7 mouse cellular contexts compared by ENCODE assay signal in genomic region chr9:92549811-92550490, GRCm38 (mm10). TPM values are rescaled to one million over a fixed set of nuclear protein-coding genes. Genes with fewer than 3 reads are reported as not detected.
DNase-seq lines count a peak whose midpoint lies in the region; ATAC-seq and TF ChIP-seq lines count a peak whose summit lies in the region.

No protein-coding gene starts in this region.

- ATAC-seq in midbrain, embryonic 11.5 days (ENCODE audit: low FRiP score) = no peak
- ATAC-seq in midbrain, embryonic 14.5 days (ENCODE audit: low FRiP score, low TSS enrichment) = no peak
- ATAC-seq in lung, postnatal 0 days = peak; percentile 61
- ATAC-seq in granulocyte monocyte progenitor cell, adult 5-6 weeks (replicated peaks; ENCODE audit: poor library complexity, severe bottlenecking) = no peak

- no peak overlapping the region for H3K4me3 ChIP-seq in midbrain, embryonic 11.5 days (ENCODE audit: low read depth, low read length)
- H3K4me3 ChIP-seq in midbrain, embryonic 14.5 days (replicated peaks; ENCODE audit: low read depth, low read length) = no peak overlapping the region
- no peak overlapping the region for H3K4me3 ChIP-seq in gastrocnemius, adult 2 months
- no peak overlapping the region for H3K4me3 ChIP-seq in lung, postnatal 0 days (ENCODE audit: low read depth, low read length)

- H3K27ac ChIP-seq in midbrain, embryonic 11.5 days (ENCODE audit: low read depth, low read length) = no peak overlapping the region
- H3K27ac ChIP-seq in midbrain, embryonic 14.5 days (replicated peaks; ENCODE audit: low read depth, low read length) = no peak overlapping the region
- H3K27ac ChIP-seq in gastrocnemius, adult 2 months = peak overlapping the region; percentile 44; the same call in 1 of the 2 replicates
- H3K27ac ChIP-seq in lung, postnatal 0 days (ENCODE audit: low read length) = no peak overlapping the region

- H3K9me3 ChIP-seq in midbrain, embryonic 11.5 days (ENCODE audit: control insufficient read depth, low read length) = no peaks in the 10 kb centered on the region
- no peaks in the 10 kb centered on the region for H3K9me3 ChIP-seq in midbrain, embryonic 14.5 days (ENCODE audit: control insufficient read depth, low read length)
- no peaks in the 10 kb centered on the region for H3K9me3 ChIP-seq in lung, postnatal 0 days (ENCODE audit: low read length)

- no peaks in the 10 kb centered on the region for H3K36me3 ChIP-seq in midbrain, embryonic 11.5 days (ENCODE audit: control insufficient read depth, insufficient read depth, low read length)
- H3K36me3 ChIP-seq in midbrain, embryonic 14.5 days (ENCODE audit: control insufficient read depth, insufficient read depth, low read length) = no peaks in the 10 kb centered on the region
- H3K36me3 ChIP-seq in lung, postnatal 0 days (ENCODE audit: insufficient read depth, low read length) = no peaks in the 10 kb centered on the region

- H3K4me2 ChIP-seq in midbrain, embryonic 11.5 days = no peak overlapping the region
- no peak overlapping the region for H3K4me2 ChIP-seq in midbrain, embryonic 14.5 days (ENCODE audit: low read length)
- no peak overlapping the region for H3K4me2 ChIP-seq in lung, postnatal 0 days (replicated peaks; ENCODE audit: low read depth, low read length)

- H3K27me3 ChIP-seq in midbrain, embryonic 11.5 days (ENCODE audit: control insufficient read depth, insufficient read depth, low read length) = no peaks in the 10 kb centered on the region
- no peaks in the 10 kb centered on the region for H3K27me3 ChIP-seq in midbrain, embryonic 14.5 days (ENCODE audit: control insufficient read depth, insufficient read depth, low read length)
- no peaks in the 10 kb centered on the region for H3K27me3 ChIP-seq in lung, postnatal 0 days (replicated peaks; ENCODE audit: insufficient read depth, low read length)

- TF ChIP-seq EP300 in lung, postnatal 0 days (IDR thresholded peaks at IDR 0.05) = no peak

- H3K4me1 ChIP-seq in midbrain, embryonic 11.5 days (ENCODE audit: control insufficient read depth, insufficient read depth, low read length) = peaks cover under 1% of the 10 kb centered on the region
- no peaks in the 10 kb centered on the region for H3K4me1 ChIP-seq in midbrain, embryonic 14.5 days (ENCODE audit: control insufficient read depth, insufficient read depth, low read length)
- H3K4me1 ChIP-seq in lung, postnatal 0 days (ENCODE audit: insufficient read depth, low read depth, low read length) = peaks cover 4% of the 10 kb centered on the region

- WGBS in midbrain, embryonic 11.5 days = 84% methylated on average over 11 of the region's 11 CpGs
- WGBS in midbrain, embryonic 14.5 days = 86% methylated on average over 11 of the region's 11 CpGs
- 56% methylated on average over 11 of the region's 11 CpGs for WGBS in lung, postnatal 0 days

- TF ChIP-seq CTCF in gastrocnemius, adult 2 months (IDR thresholded peaks at IDR 0.05) = no peak
- no peak for TF ChIP-seq CTCF in lung, postnatal 0 days (IDR thresholded peaks at IDR 0.05)

- intact Hi-C loops in gastrocnemius, adult 2 months (cut with DNase I) = no loop called here

- no peak overlapping the region for H3K9ac ChIP-seq in midbrain, embryonic 11.5 days (ENCODE audit: low read length)
- no peak overlapping the region for H3K9ac ChIP-seq in midbrain, embryonic 14.5 days (replicated peaks; ENCODE audit: low read length)
- no peak overlapping the region for H3K9ac ChIP-seq in lung, postnatal 0 days (replicated peaks; ENCODE audit: low read depth)

- peak; percentile 75 for DNase-seq in midbrain, embryonic 11.5 days (ENCODE audit: low spot score, missing footprints)
- no peak for DNase-seq in midbrain, embryonic 14.5 days
- DNase-seq in adrenal gland, postnatal 25 days = peak; percentile 70
- DNase-seq in gastrocnemius, adult 2 months = peak; percentile 74
- peak; percentile 36 for DNase-seq in lung, postnatal 0 days (ENCODE audit: low spot score)
- DNase-seq in embryo, embryonic 11 days = no peak

RNA-seq across cellular contexts. Expression of gene Plod2, which starts 7.9 kb away (rescaled TPM):
- 25.2 and 26.6 TPM in 2 replicates for polyA plus RNA-seq in midbrain, embryonic 11.5 days (2014; fragmentation: Nextera tagmentation; extraction: Ambion mirVana)
- polyA plus RNA-seq in midbrain, embryonic 14.5 days (2014; fragmentation: Nextera tagmentation; extraction: Ambion mirVana) = 7.9 and 13.1 TPM in 2 replicates
- total RNA-seq in adrenal gland, postnatal 25 days (2021) = 221 and 278 TPM in 2 replicates
- total RNA-seq in gastrocnemius, adult 2 months (2021) = 1 to 10 TPM; 1.8 to 6.6 TPM
- polyA plus RNA-seq in lung, postnatal 0 days (2015; fragmentation: Nextera tagmentation; extraction: Ambion mirVana) = 15.7 and 16.3 TPM in 2 replicates
- 0.45 and 2.1 TPM in 2 replicates for total RNA-seq in granulocyte monocyte progenitor cell, adult 5-6 weeks (2014; fragmentation: Nextera tagmentation)
- total RNA-seq in granulocyte monocyte progenitor cell, adult 5-6 weeks (2017) = 1.3 and 1.9 TPM in 2 replicates

Comparison
In these comparisons a context has a peak if more than half of its experiments do, and no peak if none do; other contexts are left out.
1. DNase-seq: peak in midbrain, embryonic 11.5 days (single experiment), adrenal gland, postnatal 25 days (single experiment), gastrocnemius, adult 2 months (single experiment) and lung, postnatal 0 days (single experiment); none in midbrain, embryonic 14.5 days (single experiment) and embryo, embryonic 11 days (single experiment).
2. RNA of gene Plod2, which starts 7.9 kb away (total RNA-seq): 221 to 278 TPM in adrenal gland, postnatal 25 days; 1.8 to 6.6 TPM in gastrocnemius, adult 2 months and 0.45 to 2.1 TPM in granulocyte monocyte progenitor cell, adult 5-6 weeks; every median in the first group is over 10 times any median in the second.